8 mouse cellular contexts compared by ENCODE assay signal in the genomic region with DNA sequence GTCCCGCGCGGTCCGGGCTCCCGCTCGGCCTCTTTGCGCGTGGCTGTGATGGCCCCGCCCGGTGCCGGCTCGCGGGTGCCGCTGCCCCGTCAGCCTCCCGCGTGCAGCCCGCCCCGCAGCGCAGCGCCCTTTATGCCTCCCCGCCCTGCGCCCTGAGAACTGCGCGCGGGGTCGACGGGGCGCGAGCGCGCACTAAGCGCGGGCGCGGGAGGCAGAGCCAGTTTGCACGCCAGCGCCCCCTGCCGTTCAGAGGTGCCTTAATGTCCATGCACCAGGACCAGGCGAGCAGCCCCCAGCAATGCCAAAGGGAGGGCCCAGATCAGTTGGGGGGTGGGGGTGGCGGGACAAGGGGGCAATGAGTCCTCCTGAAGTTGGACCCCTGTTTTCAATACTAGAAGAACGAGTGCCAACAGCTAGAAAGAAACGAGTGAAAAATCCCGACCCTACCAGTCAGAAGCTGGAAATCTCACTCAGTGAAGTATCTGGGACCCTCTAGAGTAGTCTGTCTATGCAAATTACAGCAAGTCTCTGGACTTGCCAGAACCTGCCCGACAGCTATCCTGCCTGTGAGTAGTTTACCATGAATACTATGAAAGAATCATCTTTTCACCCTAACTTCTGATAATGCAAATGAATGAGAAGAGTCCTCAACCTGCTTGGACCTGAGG. TPM values are rescaled to one million over a fixed set of nuclear protein-coding genes. Genes with fewer than 3 reads are reported as not detected.
DNase-seq lines count a peak whose midpoint lies in the region; ATAC-seq lines count a peak whose summit lies in the region.

TSS of gene Rnf144a (minus strand) at position 151 of the 668 bp plus-strand sequence.

- H3K27me3 ChIP-seq in embryonic facial prominence, embryonic 10.5 days (replicated peaks; ENCODE audit: low read depth, poor library complexity, severe bottlenecking), result no peaks in the 10 kb centered on the region
- no peaks in the 10 kb centered on the region for H3K27me3 ChIP-seq in midbrain, embryonic 11.5 days (ENCODE audit: control insufficient read depth, insufficient read depth, low read length)

- no peaks in the 10 kb centered on the region for H3K9me3 ChIP-seq in embryonic facial prominence, embryonic 10.5 days
- H3K9me3 ChIP-seq in midbrain, embryonic 11.5 days (ENCODE audit: control insufficient read depth, low read length), result no peaks in the 10 kb centered on the region

- H3K27ac ChIP-seq in embryonic facial prominence, embryonic 10.5 days (replicated peaks), result peak within 1 kb of the TSS; percentile 99
- peak within 1 kb of the TSS; percentile 60 for H3K27ac ChIP-seq in midbrain, embryonic 11.5 days (ENCODE audit: low read depth, low read length)

- WGBS in embryonic facial prominence, embryonic 10.5 days, result 1% methylated on average over 45 of the region's 45 CpGs
- whole genome bisulfite sequencing in midbrain, embryonic 11.5 days, result under 1% methylated on average over 44 of the region's 45 CpGs

- peaks cover 21% of the 10 kb centered on the region for H3K36me3 ChIP-seq in embryonic facial prominence, embryonic 10.5 days (replicated peaks)
- H3K36me3 ChIP-seq in midbrain, embryonic 11.5 days (ENCODE audit: control insufficient read depth, insufficient read depth, low read length), result peaks cover 4% of the 10 kb centered on the region; the same call in 1 of the 2 replicates

- peak within 1 kb of the TSS; percentile 75 for H3K4me2 ChIP-seq in midbrain, embryonic 11.5 days

- H3K9ac ChIP-seq in midbrain, embryonic 11.5 days (ENCODE audit: low read length), result peak within 1 kb of the TSS; percentile 99

- peaks cover 60% of the 10 kb centered on the region for H3K4me1 ChIP-seq in embryonic facial prominence, embryonic 10.5 days
- H3K4me1 ChIP-seq in midbrain, embryonic 11.5 days (ENCODE audit: control insufficient read depth, insufficient read depth, low read length), result peaks cover 15% of the 10 kb centered on the region

- ATAC-seq in granulocyte monocyte progenitor cell, adult 5-6 weeks (replicated peaks; ENCODE audit: poor library complexity, severe bottlenecking), result peak; percentile 84
- peak; percentile 92 for ATAC-seq in midbrain, embryonic 11.5 days (ENCODE audit: low FRiP score)

- H3K4me3 ChIP-seq in embryonic facial prominence, embryonic 10.5 days, result peak within 1 kb of the TSS; percentile 97
- H3K4me3 ChIP-seq in midbrain, embryonic 11.5 days (ENCODE audit: low read depth, low read length), result peak within 1 kb of the TSS; percentile 90

- intact Hi-C loops in left cerebral cortex, postnatal 4 days (cut with DNase I), result no loop called here

- peak; percentile 96 for DNase-seq in adrenal gland, postnatal 14 days
- DNase-seq in embryonic facial prominence, embryonic 10.5 days (ENCODE audit: low spot score), result peak; percentile 94
- DNase-seq in kidney, adult 11 months, result peak; percentile 64
- peak; percentile 96 for DNase-seq in left cerebral cortex, postnatal 4 days
- DNase-seq in midbrain, embryonic 11.5 days (ENCODE audit: low spot score, missing footprints), result peak; percentile 100
- DNase-seq in skeletal muscle tissue, adult 2 months (ENCODE audit: low read depth, low spot score), result peak; percentile 54
- DNase-seq in MN1 (ENCODE audit: low spot score), result no peak

RNA-seq across cellular contexts. Expression of gene Rnf144a, which starts in this region (rescaled TPM):
- total RNA-seq in adrenal gland, postnatal 14 days (2021), result 24.1 and 33.5 TPM in 2 replicates
- polyA plus RNA-seq in embryonic facial prominence, embryonic 10.5 days (2016; fragmentation: Nextera tagmentation; extraction: Ambion mirVana), result 43.1 and 44.9 TPM in 2 replicates
- 26.1 and 33.5 TPM in 2 replicates for total RNA-seq in granulocyte monocyte progenitor cell, adult 5-6 weeks (2014; fragmentation: Nextera tagmentation)
- total RNA-seq in granulocyte monocyte progenitor cell, adult 5-6 weeks (2017), result 13.5 and 13.6 TPM in 2 replicates
- total RNA-seq in left cerebral cortex, postnatal 4 days (2021), result 10 to 100 TPM; 41.8 to 45.4 TPM
- polyA plus RNA-seq in midbrain, embryonic 11.5 days (2014; fragmentation: Nextera tagmentation; extraction: Ambion mirVana), result 24.7 and 25.5 TPM in 2 replicates
